Comparison of ENCODE assay signal across 8 mouse cellular contexts in genomic region chr1:178405951-178406711, GRCm38 (mm10). TPM values are rescaled to one million over a fixed set of nuclear protein-coding genes. Genes with fewer than 3 reads are reported as not detected.
DNase-seq lines count a peak whose midpoint lies in the region; ATAC-seq and TF ChIP-seq lines count a peak whose summit lies in the region.

Gene Efcab2, plus strand, starts transcription at chr1:178406085.

- H3K36me3 ChIP-seq in CH12.LX (replicated peaks in 1 of 2; ENCODE audit: control insufficient read depth in 1 of 2, insufficient read depth in 1 of 2, low read length in 1 of 2): no peaks in the 10 kb centered on the region
- H3K36me3 ChIP-seq in forebrain, embryonic 11.5 days (ENCODE audit: control insufficient read depth, insufficient read depth, low read length): no peaks in the 10 kb centered on the region
- H3K36me3 ChIP-seq in heart, postnatal 0 days (replicated peaks; ENCODE audit: control insufficient read depth, insufficient read depth, low read length): no peaks in the 10 kb centered on the region
- no peaks in the 10 kb centered on the region for H3K36me3 ChIP-seq in liver, embryonic 16.5 days (ENCODE audit: control insufficient read depth, insufficient read depth)
- H3K36me3 ChIP-seq in neural tube, embryonic 13.5 days: no peaks in the 10 kb centered on the region
- no peaks in the 10 kb centered on the region for H3K36me3 ChIP-seq in testis, adult 2 months (ENCODE audit: control insufficient read depth, insufficient read depth, low read length)

- H3K9ac ChIP-seq in CH12.LX (ENCODE audit: insufficient read depth, low read depth): peak within 1 kb of the TSS; percentile 100
- peak within 1 kb of the TSS; percentile 98 for H3K9ac ChIP-seq in forebrain, embryonic 11.5 days (ENCODE audit: low read length)
- H3K9ac ChIP-seq in heart, postnatal 0 days (replicated peaks; ENCODE audit: low read depth, low read length): peak within 1 kb of the TSS; percentile 95
- H3K9ac ChIP-seq in liver, embryonic 16.5 days (ENCODE audit: low read depth, low read length): peak within 1 kb of the TSS; percentile 100
- peak within 1 kb of the TSS; percentile 89 for H3K9ac ChIP-seq in neural tube, embryonic 13.5 days

- H3K27ac ChIP-seq in CH12.LX (ENCODE audit: insufficient read depth, low read depth): peak within 1 kb of the TSS; percentile 99
- H3K27ac ChIP-seq in forebrain, embryonic 11.5 days (ENCODE audit: low read depth, low read length): peak within 1 kb of the TSS; percentile 100
- peak within 1 kb of the TSS; percentile 100 for H3K27ac ChIP-seq in heart, postnatal 0 days (ENCODE audit: low read depth)
- H3K27ac ChIP-seq in liver, embryonic 16.5 days (ENCODE audit: low read length): peak within 1 kb of the TSS; percentile 100
- peak within 1 kb of the TSS; percentile 100 for H3K27ac ChIP-seq in neural tube, embryonic 13.5 days (replicated peaks)
- peak within 1 kb of the TSS; percentile 98 for H3K27ac ChIP-seq in testis, adult 2 months (ENCODE audit: control insufficient read depth, insufficient read depth, low read depth, low read length)

- peak; percentile 89 for TF ChIP-seq POLR2A in CH12.LX (IDR thresholded peaks at IDR 0.05; ENCODE audit: low read depth, low read length)
- peak; percentile 72 for TF ChIP-seq POLR2A in testis, adult 2 months (IDR thresholded peaks at IDR 0.05; ENCODE audit: control insufficient read depth, low read depth, low read length)

- no peak for TF ChIP-seq EP300 in CH12.LX (IDR thresholded peaks at IDR 0.05; ENCODE audit: low read length)
- TF ChIP-seq EP300 in heart, postnatal 0 days (IDR thresholded peaks at IDR 0.05; ENCODE audit: low read depth): no peak; the same call in 1 of the 2 replicates

- peak; percentile 21 for TF ChIP-seq RAD21 in CH12.LX (IDR thresholded peaks at IDR 0.05; ENCODE audit: low read depth, low read length)

- in situ Hi-C loops in CH12.LX (cut with MboI; ENCODE audit: low pct_ligation_motif_present, low pct_unique_long_range_greater_than_20kb, low sequenced_read_pairs): no loop called here

- TF ChIP-seq CTCF in CH12.LX (conservative IDR thresholded peaks at IDR 0.05 in 1 of 2, IDR thresholded peaks at IDR 0.05 in 1 of 2; ENCODE audit: low read depth in 2 of 2, low read length in 2 of 2): peak in 1 of 2 experiments; percentile 55; a peak in 2 of 4 replicates
- TF ChIP-seq CTCF in heart, postnatal 0 days (IDR thresholded peaks at IDR 0.05; ENCODE audit: low read depth): peak; percentile 61
- TF ChIP-seq CTCF in testis, adult 2 months (IDR thresholded peaks at IDR 0.05; ENCODE audit: control insufficient read depth, insufficient read depth, insufficient replicate concordance, low read depth, low read length): no peak

- no peaks in the 10 kb centered on the region for H3K9me3 ChIP-seq in CH12.LX (replicated peaks; ENCODE audit: low read length)
- H3K9me3 ChIP-seq in forebrain, embryonic 11.5 days (ENCODE audit: control insufficient read depth, low read length): no peaks in the 10 kb centered on the region
- no peaks in the 10 kb centered on the region for H3K9me3 ChIP-seq in heart, postnatal 0 days (replicated peaks; ENCODE audit: control insufficient read depth, low read length)
- no peaks in the 10 kb centered on the region for H3K9me3 ChIP-seq in liver, embryonic 16.5 days (replicated peaks; ENCODE audit: control insufficient read depth, low read length)
- H3K9me3 ChIP-seq in neural tube, embryonic 13.5 days: no peaks in the 10 kb centered on the region

- H3K4me1 ChIP-seq in CH12.LX (ENCODE audit: control insufficient read depth in 1 of 2, insufficient read depth in 2 of 2): no peaks in the 10 kb centered on the region
- no peaks in the 10 kb centered on the region for H3K4me1 ChIP-seq in forebrain, embryonic 11.5 days (replicated peaks; ENCODE audit: control insufficient read depth, insufficient read depth, low read length)
- peaks cover 7% of the 10 kb centered on the region; the same call in 1 of the 2 replicates for H3K4me1 ChIP-seq in heart, postnatal 0 days (ENCODE audit: control insufficient read depth, insufficient read depth)
- peaks cover 21% of the 10 kb centered on the region for H3K4me1 ChIP-seq in liver, embryonic 16.5 days (ENCODE audit: control insufficient read depth, low read depth, low read length)
- no peaks in the 10 kb centered on the region for H3K4me1 ChIP-seq in neural tube, embryonic 13.5 days (replicated peaks)
- H3K4me1 ChIP-seq in testis, adult 2 months (ENCODE audit: control insufficient read depth, insufficient read depth, low read length): no peaks in the 10 kb centered on the region

- ATAC-seq in forebrain, embryonic 11.5 days (replicated peaks; ENCODE audit: low FRiP score): peak; percentile 98
- peak; percentile 97 for ATAC-seq in heart, postnatal 0 days (ENCODE audit: insufficient read depth, low read depth)
- ATAC-seq in liver, embryonic 16.5 days (ENCODE audit: low read depth): peak; percentile 93
- peak; percentile 99 for ATAC-seq in neural tube, embryonic 13.5 days (ENCODE audit: low read depth)

- H3K79me2 ChIP-seq in CH12.LX (replicated peaks; ENCODE audit: control insufficient read depth, extremely low read depth, insufficient read depth, poor library complexity, severe bottlenecking): no peaks in the 10 kb centered on the region

- H3K4me2 ChIP-seq in CH12.LX (ENCODE audit: insufficient read depth, low read depth, poor library complexity, severe bottlenecking): peak within 1 kb of the TSS; percentile 47
- H3K4me2 ChIP-seq in forebrain, embryonic 11.5 days (ENCODE audit: low read depth, low read length, severe bottlenecking): peak within 1 kb of the TSS; percentile 73
- peak within 1 kb of the TSS; percentile 83 for H3K4me2 ChIP-seq in heart, postnatal 0 days (ENCODE audit: low read depth, low read length)
- peak within 1 kb of the TSS; percentile 83 for H3K4me2 ChIP-seq in liver, embryonic 16.5 days (ENCODE audit: low read depth, low read length)
- peak within 1 kb of the TSS; percentile 57 for H3K4me2 ChIP-seq in neural tube, embryonic 13.5 days

- DNase-seq in CH12.LX (ENCODE audit: extremely low read depth): peak; percentile 91
- DNase-seq in c-Kit-positive CD71-positive TER-119-negative erythroid progenitor cells, embryonic 14.5 days (ENCODE audit: low read depth): peak; percentile 80
- DNase-seq in forebrain, embryonic 11.5 days (ENCODE audit: low spot score): peak; percentile 98
- peak; percentile 96 for DNase-seq in heart, postnatal 0 days (ENCODE audit: low spot score)
- peak; percentile 93 to 96 for DNase-seq in kidney, postnatal 4 days

- dilution Hi-C loops in CH12.LX (cut with MboI; ENCODE audit: extremely low pct_ligation_motif_present, extremely low pct_unique_long_range_greater_than_20kb, low sequenced_read_pairs): no loop called here

- H3K4me3 ChIP-seq in CH12.LX (replicated peaks in 1 of 3; ENCODE audit: low read depth in 2 of 3, low read length in 2 of 3, poor library complexity in 1 of 3): peak within 1 kb of the TSS; percentile 74 to 90 (median 85)
- H3K4me3 ChIP-seq in forebrain, embryonic 11.5 days (ENCODE audit: low read depth, low read length): peak within 1 kb of the TSS; percentile 64
- peak within 1 kb of the TSS; percentile 84 for H3K4me3 ChIP-seq in heart, postnatal 0 days (ENCODE audit: low read depth, low read length)
- peak within 1 kb of the TSS; percentile 96 for H3K4me3 ChIP-seq in liver, embryonic 16.5 days (ENCODE audit: low read depth, low read length)
- H3K4me3 ChIP-seq in neural tube, embryonic 13.5 days: peak within 1 kb of the TSS; percentile 59
- peak within 1 kb of the TSS; percentile 96 for H3K4me3 ChIP-seq in testis, adult 2 months (ENCODE audit: control insufficient read depth, low read depth, low read length)

- H3K27me3 ChIP-seq in CH12.LX (replicated peaks): no peaks in the 10 kb centered on the region
- no peaks in the 10 kb centered on the region for H3K27me3 ChIP-seq in forebrain, embryonic 11.5 days (ENCODE audit: control insufficient read depth, insufficient read depth, low read length)
- H3K27me3 ChIP-seq in heart, postnatal 0 days (ENCODE audit: control insufficient read depth, insufficient read depth, low read length): no peaks in the 10 kb centered on the region
- no peaks in the 10 kb centered on the region for H3K27me3 ChIP-seq in liver, embryonic 16.5 days (ENCODE audit: control insufficient read depth, insufficient read depth, low read depth, low read length)
- H3K27me3 ChIP-seq in neural tube, embryonic 13.5 days: no peaks in the 10 kb centered on the region
- no peaks in the 10 kb centered on the region for H3K27me3 ChIP-seq in testis, adult 2 months (ENCODE audit: control insufficient read depth, insufficient read depth, low read length)

- under 1% methylated on average over 67 of the region's 70 CpGs for WGBS in forebrain, embryonic 11.5 days
- WGBS in heart, postnatal 0 days: under 1% methylated on average over 66 of the region's 70 CpGs
- WGBS in liver, embryonic 16.5 days (ENCODE audit: insufficient replicate concordance): 1% methylated on average over 70 of the region's 70 CpGs
- under 1% methylated on average over 69 of the region's 70 CpGs for WGBS in neural tube, embryonic 13.5 days

TF ChIP-seq in CH12.LX, 34 proteins besides CTCF, POLR2A, EP300 and RAD21 (continues in another document):
- TF ChIP-seq TBP (conservative IDR thresholded peaks at IDR 0.05; ENCODE audit: low read depth, low read length) (peak; percentile 46; the same call in 1 of the 2 replicates), MXI1 (IDR thresholded peaks at IDR 0.05; ENCODE audit: low read depth, low read length) (peak; percentile 19; the same call in 1 of the 2 replicates), MAX (IDR thresholded peaks at IDR 0.05; ENCODE audit: low read length) (peak; percentile 82), CHD2 (IDR thresholded peaks at IDR 0.05; ENCODE audit: low read length) (no peak), ZMIZ1 (IDR thresholded peaks at IDR 0.05; ENCODE audit: low read depth, low read length) (peak; percentile 95), CHD1 (IDR thresholded peaks at IDR 0.05; ENCODE audit: low read depth, low read length) (no peak), PAX5 (IDR thresholded peaks at IDR 0.05; ENCODE audit: low read length) (no peak), RCOR1 (conservative IDR thresholded peaks at IDR 0.05; ENCODE audit: low read depth, low read length) (no peak), SMC3 (IDR thresholded peaks at IDR 0.05; ENCODE audit: low read depth, low read length) (peak; percentile 41; the same call in 1 of the 2 replicates), GABPA (IDR thresholded peaks at IDR 0.05; ENCODE audit: insufficient replicate concordance, low read depth, low read length) (no peak)

RNA-seq across cellular contexts. Expression of gene Efcab2, which starts in this region (rescaled TPM):
- 1.2 and 1.5 TPM in 2 replicates for total RNA-seq in CH12.LX (2012; rRNA removed)
- total RNA-seq in CH12.LX (2014; rRNA removed): 1.8 TPM in 2 replicates
- polyA plus RNA-seq in CH12.LX (2012; ENCODE audit: insufficient read length, low read depth): 2.8 and 3.2 TPM in 2 replicates
- 8.3 and 9.5 TPM in 2 replicates for polyA plus RNA-seq in forebrain, embryonic 11.5 days (2014; fragmentation: Nextera tagmentation; extraction: Ambion mirVana)
- total RNA-seq in heart, postnatal 0 days (2014; rRNA removed; ENCODE audit: low replicate concordance): 3.4 and 5.8 TPM in 2 replicates
- 28.5 and 33.1 TPM in 2 replicates for polyA plus RNA-seq in heart, postnatal 0 days (2015; fragmentation: Nextera tagmentation; extraction: Ambion mirVana)
- 1.9 TPM in 2 replicates for polyA plus RNA-seq in liver, embryonic 16.5 days (2015; fragmentation: Nextera tagmentation; extraction: Ambion mirVana)
- polyA plus RNA-seq in neural tube, embryonic 13.5 days (2015; fragmentation: Nextera tagmentation; extraction: Ambion mirVana): 8.4 and 9.6 TPM in 2 replicates
- 10.1 and 15.2 TPM in 2 replicates for polyA plus RNA-seq in testis, adult 2 months (2012; rRNA removed)

Comparison
In these comparisons a context has a peak if more than half of its experiments do, and no peak if none do; other contexts are left out.
1. Peak in every context shown above with its lines: DNase-seq, ATAC-seq, H3K4me3 ChIP-seq and H3K27ac ChIP-seq.